Mouse (Mus musculus): ENCODE data around the gene Tmem217. TPM values are rescaled to one million over a fixed set of nuclear protein-coding genes. Genes with fewer than 3 reads are reported as not detected.
A peak's percentile ranks its signal among the peaks of the same experiment; 100 is the strongest.

Gene Tmem217
- polyA plus RNA-seq, 1 experiment: not detected

DNA sequence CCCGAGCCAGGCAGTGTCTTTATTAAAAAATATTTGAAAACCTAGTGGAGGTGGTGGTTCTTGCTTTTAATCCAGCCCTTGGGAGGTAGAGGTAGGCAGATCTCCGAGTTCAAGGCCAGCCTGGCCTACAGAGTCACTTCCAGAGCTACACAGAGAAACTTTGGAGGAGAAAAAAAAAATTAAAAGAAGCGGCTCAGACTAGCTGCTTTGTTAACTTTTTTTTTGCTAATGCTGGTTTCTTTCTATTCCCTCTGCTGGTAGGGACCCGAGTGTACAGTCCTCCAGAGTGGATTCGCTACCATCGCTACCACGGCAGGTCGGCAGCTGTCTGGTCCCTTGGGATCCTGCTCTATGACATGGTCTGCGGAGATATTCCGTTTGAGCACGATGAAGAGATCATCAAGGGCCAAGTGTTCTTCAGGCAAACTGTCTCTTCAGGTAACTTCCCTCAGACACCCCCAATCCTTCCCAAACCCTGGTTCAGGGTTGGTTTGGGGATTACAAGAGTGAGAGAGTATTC, 58.7 kb downstream of the Tmem217 start:
- Histone ChIP-seq H3K27ac (ENCODE audit: insufficient read depth, low read length) (peak overlapping the region; percentile 81), H3K9ac (ENCODE audit: low read depth, poor library complexity, severe bottlenecking) (peak overlapping the region; percentile 85), H3K27me3 (ENCODE audit: control insufficient read depth, insufficient read depth, low read length, poor library complexity, severe bottlenecking) (no peaks in the 10 kb centered on the region), H3K36me3 (ENCODE audit: control insufficient read depth, insufficient read depth, low read length, poor library complexity, severe bottlenecking) (peaks cover 36% of the 10 kb centered on the region), H3K4me1 (ENCODE audit: control insufficient read depth, insufficient read depth, low read length) (no peaks in the 10 kb centered on the region), H3K4me3 (ENCODE audit: low read depth, low read length) (peak overlapping the region; percentile 95), H3K9me3 (replicated peaks; ENCODE audit: control insufficient read depth, insufficient read depth, low read length, poor library complexity, severe bottlenecking) (no peaks in the 10 kb centered on the region)
- TF ChIP-seq CTCF (IDR thresholded peaks at IDR 0.05; ENCODE audit: low read depth, low read length): no peak
- no peak for TF ChIP-seq EP300 (IDR thresholded peaks at IDR 0.05; ENCODE audit: insufficient read depth, low read depth, low read length)
- no peak for TF ChIP-seq POLR2A (IDR thresholded peaks at IDR 0.05; ENCODE audit: insufficient read depth, low read length)

DNA sequence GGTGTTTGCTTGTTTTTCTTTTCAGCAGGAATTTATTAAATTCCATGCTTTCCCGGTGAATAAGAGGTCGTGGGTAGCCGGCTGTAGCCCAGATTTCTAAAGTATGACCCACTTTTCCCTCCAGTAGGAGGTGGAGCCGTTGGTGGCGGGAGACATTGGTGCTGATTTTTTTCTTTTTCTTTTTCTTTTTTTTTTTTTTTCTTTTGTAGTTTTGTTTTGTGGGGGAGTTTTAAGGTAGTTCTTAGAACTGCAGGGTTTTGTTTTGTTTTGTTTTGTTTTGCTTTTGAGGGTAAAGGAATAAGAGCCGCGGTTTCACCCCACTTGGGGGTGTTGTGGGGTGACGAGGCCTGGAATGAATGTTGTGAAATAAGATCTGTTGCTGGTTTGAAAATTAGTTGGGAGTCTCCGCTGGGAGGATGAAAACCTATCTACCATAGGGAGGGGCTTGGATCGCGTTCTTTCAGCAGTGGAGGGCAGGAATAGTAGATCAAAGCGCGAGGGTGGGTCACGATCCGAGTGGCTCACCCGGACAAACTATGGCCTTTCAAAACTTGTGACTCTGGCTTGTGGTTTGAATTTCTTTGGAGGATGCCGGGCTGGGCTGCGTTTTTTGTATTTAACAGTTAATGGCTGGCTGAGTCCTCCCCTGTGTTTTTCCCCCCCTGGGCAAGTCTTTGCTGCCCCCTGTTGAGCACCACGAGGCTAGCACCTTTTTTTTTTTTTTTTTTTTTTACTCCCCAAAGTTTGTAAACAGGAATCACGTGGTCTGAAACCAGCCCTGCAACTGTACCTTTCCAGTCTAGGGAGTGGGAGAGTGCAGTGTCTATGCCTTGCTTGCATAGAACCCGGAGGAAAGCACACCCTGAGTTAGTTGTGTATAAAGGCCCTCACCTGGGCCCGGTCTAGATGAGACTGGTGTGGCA, 59.7 kb downstream of the Tmem217 start:
- Histone ChIP-seq H3K36me3 (ENCODE audit: control insufficient read depth, insufficient read depth, low read length, poor library complexity, severe bottlenecking) (peaks cover 36% of the 10 kb centered on the region), H3K9me3 (replicated peaks; ENCODE audit: control insufficient read depth, insufficient read depth, low read length, poor library complexity, severe bottlenecking) (no peaks in the 10 kb centered on the region), H3K9ac (ENCODE audit: low read depth, poor library complexity, severe bottlenecking) (peak overlapping the region; percentile 85), H3K27me3 (ENCODE audit: control insufficient read depth, insufficient read depth, low read length, poor library complexity, severe bottlenecking) (no peaks in the 10 kb centered on the region), H3K4me3 (ENCODE audit: low read depth, low read length) (peak overlapping the region; percentile 95), H3K27ac (ENCODE audit: insufficient read depth, low read length) (peak overlapping the region; percentile 81), H3K4me1 (ENCODE audit: control insufficient read depth, insufficient read depth, low read length) (no peaks in the 10 kb centered on the region)
- TF ChIP-seq POLR2A (IDR thresholded peaks at IDR 0.05; ENCODE audit: insufficient read depth, low read length) (no peak), EP300 (IDR thresholded peaks at IDR 0.05; ENCODE audit: insufficient read depth, low read depth, low read length) (peak; percentile 73), CTCF (IDR thresholded peaks at IDR 0.05; ENCODE audit: low read depth, low read length) (peak; percentile 49)

DNA sequence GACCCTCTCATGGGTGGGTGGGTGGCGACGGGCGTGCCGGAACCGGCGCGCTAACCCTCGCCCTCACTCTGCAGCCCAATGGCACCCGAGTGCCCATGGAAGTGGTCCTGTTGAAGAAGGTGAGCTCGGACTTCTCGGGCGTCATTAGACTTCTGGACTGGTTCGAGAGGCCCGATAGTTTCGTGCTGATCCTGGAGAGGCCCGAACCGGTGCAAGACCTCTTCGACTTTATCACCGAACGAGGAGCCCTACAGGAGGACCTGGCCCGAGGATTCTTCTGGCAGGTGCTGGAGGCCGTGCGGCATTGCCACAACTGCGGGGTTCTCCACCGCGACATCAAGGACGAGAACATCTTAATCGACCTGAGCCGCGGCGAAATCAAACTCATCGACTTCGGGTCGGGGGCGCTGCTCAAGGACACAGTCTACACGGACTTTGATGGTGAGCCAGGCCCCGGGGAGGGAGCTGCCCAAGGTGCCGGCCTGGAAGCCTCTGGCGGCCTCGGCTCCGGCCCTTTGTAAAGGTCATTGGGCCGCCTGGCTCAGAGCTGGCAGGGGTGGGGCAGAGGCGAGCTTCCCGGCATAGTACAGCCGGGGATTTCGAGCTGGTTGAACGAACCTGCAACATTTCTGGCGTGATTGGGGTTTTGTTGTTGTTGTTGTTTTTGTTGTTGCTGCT, 60.5 kb downstream of the Tmem217 start:
- H3K27me3 ChIP-seq (ENCODE audit: control insufficient read depth, insufficient read depth, low read length, poor library complexity, severe bottlenecking): no peaks in the 10 kb centered on the region
- H3K4me1 ChIP-seq (ENCODE audit: control insufficient read depth, insufficient read depth, low read length): no peaks in the 10 kb centered on the region
- TF ChIP-seq EP300 (IDR thresholded peaks at IDR 0.05; ENCODE audit: insufficient read depth, low read depth, low read length): 0 out of 2 replicates have a peak, but pooled peaks have one; percentile 11
- no peak for TF ChIP-seq POLR2A (IDR thresholded peaks at IDR 0.05; ENCODE audit: insufficient read depth, low read length)
- H3K9me3 ChIP-seq (replicated peaks; ENCODE audit: control insufficient read depth, insufficient read depth, low read length, poor library complexity, severe bottlenecking): no peaks in the 10 kb centered on the region
- peak overlapping the region; percentile 95 for H3K4me3 ChIP-seq (ENCODE audit: low read depth, low read length)
- peak overlapping the region; percentile 66 for H3K27ac ChIP-seq (ENCODE audit: insufficient read depth, low read length)
- H3K9ac ChIP-seq (ENCODE audit: low read depth, poor library complexity, severe bottlenecking): peak overlapping the region; percentile 85
- peaks cover 36% of the 10 kb centered on the region for H3K36me3 ChIP-seq (ENCODE audit: control insufficient read depth, insufficient read depth, low read length, poor library complexity, severe bottlenecking)

DNA sequence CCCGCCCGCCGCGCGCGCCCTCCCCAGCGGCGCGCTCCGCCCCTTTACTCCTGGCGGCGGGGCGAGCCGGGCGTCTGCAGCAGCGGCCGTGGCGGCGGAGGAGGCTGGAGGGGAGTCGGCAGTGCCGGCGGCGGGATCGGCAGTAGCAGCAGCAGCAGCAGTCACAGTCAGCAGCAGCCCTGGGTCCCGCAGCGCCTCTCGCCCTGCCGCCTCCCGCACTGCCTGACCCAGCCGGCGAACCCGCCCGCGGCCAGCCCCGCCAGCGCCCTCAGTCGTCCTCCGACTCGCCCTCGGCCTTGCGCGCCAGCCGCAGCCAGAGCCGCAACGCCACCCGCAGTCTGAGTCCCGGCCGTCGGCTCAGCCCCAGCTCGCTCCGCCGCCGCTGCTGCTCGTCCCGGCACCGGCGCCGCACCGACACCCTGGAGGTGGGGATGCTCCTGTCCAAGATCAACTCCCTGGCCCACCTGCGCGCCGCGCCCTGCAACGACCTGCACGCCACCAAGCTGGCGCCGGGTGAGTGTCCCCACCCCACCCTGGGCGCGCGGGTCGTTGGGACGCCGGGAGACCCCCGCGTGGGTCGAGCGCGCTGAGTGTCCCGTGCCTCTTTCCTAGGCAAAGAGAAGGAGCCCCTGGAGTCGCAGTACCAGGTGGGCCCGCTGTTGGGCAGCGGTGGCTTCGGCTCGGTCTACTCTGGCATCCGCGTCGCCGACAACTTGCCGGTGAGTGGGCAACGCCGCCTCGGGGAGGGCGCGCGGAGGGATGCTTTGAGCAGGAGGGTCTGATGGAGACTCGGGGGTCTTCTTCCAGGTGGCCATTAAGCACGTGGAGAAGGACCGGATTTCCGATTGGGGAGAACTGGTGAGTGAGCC, 61.2 kb downstream of the Tmem217 start, which contains the start of gene Pim1:
Gene Pim1, plus strand, starts transcription at position 41 of the 869 bp plus-strand sequence.
- H3K36me3 ChIP-seq (ENCODE audit: control insufficient read depth, insufficient read depth, low read length, poor library complexity, severe bottlenecking): peaks cover 33% of the 10 kb centered on the region
- peak within 1 kb of the TSS; percentile 95 for H3K4me3 ChIP-seq (ENCODE audit: low read depth, low read length)
- TF ChIP-seq CTCF (IDR thresholded peaks at IDR 0.05; ENCODE audit: low read depth, low read length): no peak
- peak; percentile 91 for TF ChIP-seq POLR2A (IDR thresholded peaks at IDR 0.05; ENCODE audit: insufficient read depth, low read length)
- peak; percentile 44; the same call in 1 of the 2 replicates for TF ChIP-seq EP300 (IDR thresholded peaks at IDR 0.05; ENCODE audit: insufficient read depth, low read depth, low read length)
- peak within 1 kb of the TSS; percentile 86 for H3K9ac ChIP-seq (ENCODE audit: low read depth, poor library complexity, severe bottlenecking)
- H3K27ac ChIP-seq (ENCODE audit: insufficient read depth, low read length): peak within 1 kb of the TSS; percentile 81
- H3K27me3 ChIP-seq (ENCODE audit: control insufficient read depth, insufficient read depth, low read length, poor library complexity, severe bottlenecking): no peaks in the 10 kb centered on the region
- H3K4me1 ChIP-seq (ENCODE audit: control insufficient read depth, insufficient read depth, low read length): no peaks in the 10 kb centered on the region
- H3K9me3 ChIP-seq (replicated peaks; ENCODE audit: control insufficient read depth, insufficient read depth, low read length, poor library complexity, severe bottlenecking): no peaks in the 10 kb centered on the region

DNA sequence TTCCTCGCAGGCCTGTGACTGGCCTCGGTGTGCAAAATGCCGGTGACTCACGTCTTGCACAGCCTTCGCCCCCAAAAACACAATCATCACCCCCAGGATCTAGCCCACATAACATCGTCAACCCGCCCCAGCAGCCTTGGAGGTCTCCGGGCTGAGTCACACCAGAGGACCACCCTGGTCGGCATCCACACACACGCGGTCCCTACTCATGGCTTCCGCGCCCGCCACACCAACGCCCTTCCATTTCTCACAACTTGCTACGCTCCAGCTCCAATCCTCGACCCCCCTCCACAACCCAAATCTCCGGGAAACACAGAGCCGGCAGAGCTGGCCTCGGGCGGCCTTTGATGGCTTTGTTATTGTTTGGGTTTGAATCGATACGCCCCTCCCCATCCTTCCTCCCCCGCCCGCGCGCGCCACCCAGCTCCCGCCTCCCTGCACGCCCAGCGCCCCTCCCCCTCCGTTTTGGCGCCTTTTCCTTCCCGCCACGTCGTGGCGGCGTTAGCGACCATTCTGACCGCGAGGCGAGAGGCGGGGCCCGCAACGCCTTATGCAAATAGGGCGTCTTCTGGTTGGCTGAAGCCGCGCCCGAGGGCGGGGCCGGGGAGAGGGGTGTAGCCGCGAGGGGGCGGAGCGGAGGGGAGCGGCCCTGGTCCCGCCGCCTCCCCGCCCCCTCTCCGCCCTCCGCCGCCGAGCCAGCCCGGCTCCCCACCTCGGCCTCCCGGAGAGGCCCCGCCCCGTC, 62.0 kb downstream of the Tmem217 start:
- Histone ChIP-seq H3K9me3 (replicated peaks; ENCODE audit: control insufficient read depth, insufficient read depth, low read length, poor library complexity, severe bottlenecking) (no peaks in the 10 kb centered on the region), H3K27me3 (ENCODE audit: control insufficient read depth, insufficient read depth, low read length, poor library complexity, severe bottlenecking) (no peaks in the 10 kb centered on the region), H3K9ac (ENCODE audit: low read depth, poor library complexity, severe bottlenecking) (peak overlapping the region; percentile 86), H3K36me3 (ENCODE audit: control insufficient read depth, insufficient read depth, low read length, poor library complexity, severe bottlenecking) (peaks cover 32% of the 10 kb centered on the region), H3K4me1 (ENCODE audit: control insufficient read depth, insufficient read depth, low read length) (no peaks in the 10 kb centered on the region), H3K4me3 (ENCODE audit: low read depth, low read length) (peak overlapping the region; percentile 88), H3K27ac (ENCODE audit: insufficient read depth, low read length) (peak overlapping the region; percentile 81)
- TF ChIP-seq EP300 (IDR thresholded peaks at IDR 0.05; ENCODE audit: insufficient read depth, low read depth, low read length) (peak; percentile 63; the same call in 1 of the 2 replicates), POLR2A (IDR thresholded peaks at IDR 0.05; ENCODE audit: insufficient read depth, low read length) (peak; percentile 52), CTCF (IDR thresholded peaks at IDR 0.05; ENCODE audit: low read depth, low read length) (no peak)

All from ES-Bruce4 (cell line).